Mouse (Mus musculus) cerebellum, postnatal 25 days (tissue): ENCODE measurements at regions not wholly inside any gene's neighbourhood (a gene's known extent, or its start where the extent isn't known, plus 50 kb on each side); places are given as distances from the start of the nearest gene placed in this dataset.
"Not testable (repeated sequence)": the region's sequence is repeated elsewhere in the genome, so short reads cannot be mapped to it uniquely, and the experiment has no call there.

Source experiments
- DNase-seq, 2 experiments: peaks; one replicate each; pipeline ENCODE4 v3.0.0; 2021; ENCODE audit warnings: mixed read lengths in 2 of 2

DNA sequence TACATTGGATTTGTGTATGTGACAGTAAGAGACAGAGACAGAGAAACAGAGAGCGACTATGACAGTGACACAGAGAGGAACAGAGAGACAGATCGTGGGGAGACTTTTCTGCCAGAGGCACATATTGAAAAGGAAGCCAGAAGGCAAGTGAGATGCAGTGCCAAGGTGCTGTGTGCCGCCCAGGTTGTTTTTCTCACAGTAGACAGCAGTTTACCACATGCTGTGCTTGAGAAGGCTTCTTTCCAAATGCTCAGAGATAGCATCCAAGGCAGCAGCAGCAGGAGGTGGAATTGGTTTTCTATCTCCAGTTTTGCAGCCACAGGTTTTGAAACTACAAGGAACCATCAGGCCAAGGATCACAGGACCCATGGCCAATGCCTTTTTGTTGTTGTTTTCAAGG, 466.5 kb downstream of the Lrfn5 start:
- DNase-seq, result peak; percentile 5 to 21

DNA sequence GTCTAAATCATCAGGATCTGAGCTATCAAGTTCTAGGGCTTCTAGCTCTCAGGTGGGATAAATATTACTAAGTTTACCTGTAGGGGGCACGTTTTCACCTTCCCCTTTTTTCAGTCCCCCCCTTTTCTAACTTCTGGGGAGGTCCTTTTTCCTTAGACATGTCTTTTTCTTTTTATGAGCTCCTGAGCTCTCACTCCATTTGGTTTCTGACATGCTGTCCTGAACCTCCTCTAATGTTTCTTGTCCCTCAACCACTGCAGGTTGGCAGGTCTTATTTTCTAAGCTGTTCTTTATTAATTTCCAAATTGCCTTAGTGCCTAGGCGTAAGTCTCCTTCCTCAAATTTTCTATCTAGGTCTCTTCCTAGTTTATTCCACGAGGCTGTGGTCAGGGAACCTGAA, 470.9 kb downstream of the Lrfn5 start:
- not testable (repeated sequence) for DNase-seq

DNA sequence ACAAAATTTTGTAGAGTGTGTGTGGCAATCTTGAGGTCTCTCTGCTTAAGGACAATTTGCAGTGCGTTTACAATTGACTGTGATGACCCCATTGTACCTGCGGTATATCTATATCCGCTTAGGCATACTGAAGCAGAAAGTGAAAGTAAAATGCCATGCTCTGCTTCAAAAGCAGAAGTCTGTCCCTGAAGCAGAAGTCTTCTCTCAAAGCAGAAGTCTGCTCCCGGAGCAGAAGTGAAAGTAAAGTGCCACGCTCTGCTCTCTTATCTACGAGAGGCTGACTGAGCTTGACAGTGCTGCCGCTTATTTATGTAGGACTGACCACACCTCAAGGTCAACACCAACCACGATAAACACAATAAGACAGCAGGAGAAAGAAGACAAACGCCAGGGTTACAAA, 471.3 kb downstream of the Lrfn5 start:
- DNase-seq, result no peak

DNA sequence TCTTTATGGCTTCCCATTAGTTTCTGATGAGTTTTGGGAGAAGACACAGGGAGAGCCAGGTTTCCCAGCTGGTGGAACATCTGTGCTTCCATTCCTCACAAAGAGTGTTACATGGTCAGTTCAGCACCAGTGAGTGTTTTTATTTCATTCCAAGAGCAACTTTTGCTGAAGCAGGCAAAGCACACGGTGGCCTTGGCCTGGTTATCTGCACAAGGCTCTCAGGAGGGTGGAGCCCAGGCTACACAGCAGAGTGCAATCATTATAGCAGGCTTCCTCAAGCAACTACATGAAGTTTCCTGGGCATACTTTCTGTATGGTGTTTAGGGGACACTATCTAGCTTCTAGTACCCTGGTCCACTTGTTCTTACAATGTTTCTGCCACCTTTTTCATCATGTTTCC, 490.4 kb downstream of the Lrfn5 start:
- no peak for DNase-seq

DNA sequence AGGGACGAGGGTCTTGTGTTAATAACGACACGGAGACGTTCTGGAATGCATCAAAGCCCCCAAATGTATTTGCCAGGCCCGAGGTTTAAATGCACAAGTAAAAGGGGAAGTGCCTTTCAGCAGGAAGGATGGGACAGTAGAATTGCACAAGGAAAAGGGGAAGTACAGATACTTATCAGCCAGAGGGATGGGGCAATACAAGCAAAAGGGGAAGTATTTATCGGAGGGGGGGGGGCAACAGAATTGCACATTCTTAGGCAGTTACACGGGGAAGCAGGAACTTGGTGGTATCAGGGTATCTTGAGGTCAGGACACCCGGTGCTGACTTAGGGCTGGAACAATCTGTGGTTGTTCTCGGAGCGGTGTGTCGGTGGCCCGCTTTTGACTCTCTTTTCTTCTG, 494.7 kb downstream of the Lrfn5 start:
- not testable (repeated sequence) for DNase-seq
